Mouse (Mus musculus) brain, embryonic 14.5 days (tissue): ENCODE results near the gene Nudt21.

Experiments
- CTCF ChIP-seq: fragments of 200-500 bp; IDR thresholded peaks from 2 replicates; pipeline ENCODE4 v1.5.1; 2012; ENCODE audit warnings: inconsistent platforms, mild to moderate bottlenecking, moderate library complexity, borderline replicate concordance; ENCODE audit not compliant: insufficient read depth, insufficient read length; ENCODE audit errors: extremely low read depth
- POLR2A ChIP-seq: fragments of 200-500 bp; IDR thresholded peaks from 2 replicates; pipeline ENCODE4 v1.6.1; 2012; ENCODE audit warnings: mild to moderate bottlenecking, inconsistent platforms, borderline replicate concordance; ENCODE audit not compliant: poor library complexity, insufficient read depth, insufficient read length, severe bottlenecking; ENCODE audit errors: extremely low read depth

DNA sequence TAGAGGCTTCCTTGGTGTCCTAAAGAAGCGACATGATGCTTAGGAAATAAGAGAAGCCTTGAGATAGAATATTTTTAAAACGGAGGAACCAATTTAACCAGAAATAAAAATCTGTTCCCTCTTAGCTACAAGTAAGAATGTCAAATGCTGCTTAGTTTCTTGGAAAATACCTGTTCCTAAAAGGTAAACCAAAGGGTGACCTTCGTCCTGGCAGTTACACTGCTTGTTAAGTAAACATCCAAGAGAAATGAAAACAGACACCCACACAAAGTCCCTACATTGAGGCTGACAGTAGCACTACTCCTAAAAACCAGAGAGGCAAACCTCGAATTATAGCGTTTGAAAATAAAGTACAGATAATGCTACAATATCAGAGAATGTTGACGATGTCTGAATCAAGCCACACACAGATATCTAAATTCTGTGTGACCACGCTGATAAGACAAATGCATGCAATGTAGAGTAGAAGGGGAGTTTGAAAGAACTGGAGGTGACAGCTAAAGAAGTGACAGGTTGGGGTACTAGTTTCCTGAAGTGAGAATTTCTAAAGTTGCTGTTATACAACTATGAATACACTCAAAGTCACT, 23.7 kb downstream of the Nudt21 start:
- no peak for TF ChIP-seq CTCF
- no peak for TF ChIP-seq POLR2A
